Mouse (Mus musculus) adrenal gland, adult 10 weeks (tissue): Measurements from ENCODE around the gene Pdcd11. TPM values are rescaled to one million over a fixed set of nuclear protein-coding genes. Genes with fewer than 3 reads are reported as not detected.

Source experiments
- polyA plus RNA-seq: library from polyadenylated mRNA; stranded (reverse); fragments of 350-450 nt; fragmentation: Illumina TruSeq; extraction: RNeasy Lipid Tissue Mini Kit (QIAGEN cat#74804); gene quantifications from one replicate; pipeline ENCODE4 v1.2.3, GENCODE M21; 2014; ENCODE audit warnings: low read depth, low replicate concordance

Gene Pdcd11
- 4.6 TPM for polyA plus RNA-seq

DNA sequence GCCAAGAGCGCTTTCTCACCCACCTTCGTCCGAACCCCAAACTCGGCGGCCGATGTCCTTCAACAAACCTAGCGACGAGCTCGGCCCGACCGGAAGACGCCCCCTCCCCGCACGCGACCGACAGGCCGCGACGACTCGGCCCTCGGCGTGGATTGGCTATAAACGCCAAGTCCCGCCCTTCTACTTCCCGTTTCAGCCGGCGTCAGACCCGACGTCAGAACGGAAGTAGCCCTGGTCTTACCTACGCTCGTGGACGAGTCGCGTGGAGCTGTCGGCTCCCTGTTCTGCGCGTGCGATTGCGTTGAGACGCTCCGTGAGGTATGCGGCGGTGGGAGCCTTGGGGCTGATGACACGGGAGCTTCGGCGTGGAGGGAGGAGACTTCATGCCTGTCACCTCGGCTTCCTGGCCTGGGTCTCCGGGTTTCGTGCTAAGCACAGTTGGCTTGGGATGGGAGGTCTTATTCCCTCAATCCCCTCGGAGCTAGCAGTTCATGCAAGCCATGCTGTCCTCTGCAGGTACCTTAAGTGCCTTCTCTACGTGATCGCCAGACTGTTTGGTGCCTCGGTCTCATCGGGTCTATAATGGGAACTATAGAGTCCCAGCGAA is at the start of gene Pdcd11, which contains the start of gene Usmg5:
Gene Pdcd11, plus strand, starts transcription at position 219 of the 607 bp plus-strand sequence.
Gene Usmg5, minus strand, starts transcription at position 98 of the 607 bp plus-strand sequence.

DNA sequence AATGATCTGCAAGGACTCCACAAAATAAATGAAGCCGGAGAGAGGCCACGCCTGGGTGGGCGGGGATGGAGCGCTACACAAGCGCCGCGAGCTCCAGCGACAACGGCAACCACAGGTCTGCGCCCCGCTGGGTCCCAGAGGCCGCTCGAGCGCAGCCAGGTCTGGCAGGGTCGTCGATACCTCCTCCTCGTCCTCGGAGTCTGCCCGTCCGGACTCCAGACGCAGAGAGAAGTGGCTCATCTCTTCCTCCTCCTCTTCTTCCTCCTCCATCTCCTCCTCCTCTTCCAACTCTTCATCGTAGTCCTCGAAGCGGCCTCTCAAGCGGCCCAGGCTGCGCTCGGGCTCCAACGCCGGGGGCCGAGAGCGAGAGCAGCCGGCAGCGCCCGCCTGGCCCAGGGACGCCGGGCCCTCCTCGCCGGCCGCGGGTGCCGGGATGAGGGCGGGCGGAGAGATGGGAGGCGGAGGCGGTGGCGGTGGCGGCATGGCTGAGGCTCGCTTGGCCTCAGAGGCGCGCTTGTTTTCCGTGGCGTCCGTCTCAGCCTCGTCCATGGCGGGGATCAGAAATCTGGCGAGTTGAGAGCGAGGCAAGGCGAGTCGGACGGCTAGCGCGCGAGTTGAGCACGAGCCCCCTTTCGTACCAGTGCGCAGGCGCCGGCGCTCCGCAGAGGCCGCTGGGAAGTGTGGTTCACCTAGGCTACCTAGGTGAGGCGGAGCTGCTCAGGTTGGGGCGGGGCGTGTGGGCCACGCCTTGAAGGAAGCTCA is 40.1 kb upstream of the Pdcd11 start, which contains the start of gene Pcgf6:
Gene Pcgf6, minus strand, starts transcription at position 636 of the 762 bp plus-strand sequence.

DNA sequence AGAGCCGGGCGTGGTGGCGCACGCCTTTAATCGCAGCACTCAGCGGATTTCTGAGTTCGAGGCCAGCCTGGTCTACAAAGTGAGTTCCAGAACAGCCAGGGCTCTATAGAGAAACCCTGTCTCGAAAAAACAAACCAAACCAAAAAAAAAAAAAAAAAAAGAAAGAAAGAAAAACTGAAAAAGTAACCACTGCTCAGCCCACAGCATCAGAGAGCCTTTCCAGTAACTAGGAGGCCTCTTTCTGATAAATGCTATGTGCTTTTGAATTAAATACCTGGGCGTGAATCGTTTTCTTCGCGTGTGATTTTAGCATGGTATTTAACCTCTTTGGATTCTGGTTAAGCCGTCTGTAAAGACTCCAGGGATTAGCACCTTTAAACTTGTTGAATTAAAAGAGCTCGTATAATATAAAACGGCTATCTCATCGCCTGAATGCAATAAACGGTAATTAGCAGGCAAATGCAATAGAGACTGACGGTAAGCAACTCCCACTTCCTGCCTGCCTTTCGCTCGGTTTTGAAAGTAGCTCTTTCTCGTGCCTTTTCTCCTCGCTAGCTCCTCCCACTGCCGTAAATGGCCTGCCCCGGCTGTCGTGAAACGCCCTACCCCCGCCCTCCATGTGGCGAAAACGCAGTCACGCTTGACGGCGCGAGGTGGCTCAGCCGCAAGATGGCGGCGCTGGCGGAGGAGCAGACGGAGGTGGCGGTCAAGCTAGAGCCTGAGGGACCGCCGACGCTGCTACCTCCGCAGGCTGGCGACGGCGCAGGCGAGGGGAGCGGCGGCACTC is 23.3 kb upstream of the Pdcd11 start, which contains the start of gene Taf5:
Gene Taf5, plus strand, starts transcription at position 651 of the 787 bp plus-strand sequence.

DNA sequence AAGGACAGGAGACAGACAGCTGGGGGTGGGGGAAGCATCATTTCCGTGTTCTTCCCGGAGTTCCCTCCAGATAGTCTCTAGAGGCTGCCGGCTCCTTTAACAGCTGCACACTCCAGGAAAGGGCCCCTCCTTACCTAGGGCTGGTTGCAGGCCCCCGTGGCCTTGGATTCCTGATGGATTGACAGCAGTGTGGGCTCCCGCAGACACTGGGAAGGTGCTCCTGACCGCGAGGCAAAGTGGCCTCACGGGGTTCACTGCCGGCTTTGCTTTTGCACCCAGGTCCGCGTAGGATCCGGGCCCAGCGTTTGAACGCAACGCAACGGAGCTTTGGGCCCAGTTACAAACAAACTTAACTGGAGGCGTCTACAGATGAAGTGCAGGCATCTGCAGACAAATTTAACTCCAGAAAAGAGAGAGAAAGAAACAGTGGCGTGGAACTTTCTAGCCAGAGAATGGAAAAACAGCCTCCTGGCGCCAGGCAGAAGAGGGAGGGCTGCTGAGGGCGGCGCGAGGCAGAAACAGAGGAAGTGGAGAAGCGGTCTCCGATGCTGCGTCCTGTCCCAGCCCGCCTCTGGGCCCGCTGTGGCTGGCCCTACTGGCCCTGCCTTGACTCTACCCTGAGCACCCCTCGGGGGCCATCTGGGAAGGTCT is 47.3 kb downstream of the Pdcd11 start, which contains the start of gene Calhm2:
Gene Calhm2, minus strand, starts transcription at position 524 of the 651 bp plus-strand sequence.

DNA sequence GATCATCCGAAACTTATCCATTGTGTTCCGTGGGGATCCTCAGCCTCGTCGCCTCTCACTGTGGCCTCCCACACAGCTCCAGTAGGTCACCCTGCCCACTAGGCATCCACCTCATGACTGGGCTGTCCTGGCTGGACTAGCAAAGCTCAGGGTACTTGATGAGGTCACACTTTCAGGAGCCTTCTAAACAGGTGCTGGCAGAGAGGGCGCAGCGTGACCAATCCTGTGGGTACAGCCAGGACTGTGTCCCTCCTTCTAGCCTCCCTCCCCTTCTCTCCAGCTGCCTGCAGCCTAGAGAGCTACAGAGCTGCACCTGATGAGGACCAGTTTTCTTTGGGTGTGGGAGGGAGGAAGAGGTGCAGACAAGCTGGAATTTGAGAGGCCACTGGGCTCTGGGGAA is 53.6 kb downstream of the Pdcd11 start, which contains the start of gene Calhm1:
Gene Calhm1, minus strand, starts transcription at position 101 of the 400 bp plus-strand sequence.

DNA sequence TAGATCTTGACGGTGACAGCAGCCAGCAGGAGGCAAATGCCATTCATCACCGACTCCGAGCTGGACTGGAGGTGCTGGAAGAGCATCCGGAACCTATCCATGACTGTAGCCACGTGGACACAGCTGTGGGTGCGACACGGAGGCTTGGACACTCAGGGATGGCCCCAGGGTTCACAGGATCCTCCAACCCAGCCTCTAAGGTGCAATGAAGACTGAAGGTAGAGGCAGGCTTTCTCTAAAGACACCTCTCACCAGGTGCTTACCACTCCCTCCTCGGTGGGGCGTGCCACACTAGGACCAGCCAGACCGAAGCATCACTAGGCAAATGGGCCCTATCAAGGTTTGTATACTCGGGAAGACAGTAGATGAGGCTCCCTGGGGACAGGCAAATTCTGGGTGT is 67.1 kb downstream of the Pdcd11 start, which contains the start of gene Calhm3:
Gene Calhm3, minus strand, starts transcription at position 101 of the 400 bp plus-strand sequence.

DNA sequence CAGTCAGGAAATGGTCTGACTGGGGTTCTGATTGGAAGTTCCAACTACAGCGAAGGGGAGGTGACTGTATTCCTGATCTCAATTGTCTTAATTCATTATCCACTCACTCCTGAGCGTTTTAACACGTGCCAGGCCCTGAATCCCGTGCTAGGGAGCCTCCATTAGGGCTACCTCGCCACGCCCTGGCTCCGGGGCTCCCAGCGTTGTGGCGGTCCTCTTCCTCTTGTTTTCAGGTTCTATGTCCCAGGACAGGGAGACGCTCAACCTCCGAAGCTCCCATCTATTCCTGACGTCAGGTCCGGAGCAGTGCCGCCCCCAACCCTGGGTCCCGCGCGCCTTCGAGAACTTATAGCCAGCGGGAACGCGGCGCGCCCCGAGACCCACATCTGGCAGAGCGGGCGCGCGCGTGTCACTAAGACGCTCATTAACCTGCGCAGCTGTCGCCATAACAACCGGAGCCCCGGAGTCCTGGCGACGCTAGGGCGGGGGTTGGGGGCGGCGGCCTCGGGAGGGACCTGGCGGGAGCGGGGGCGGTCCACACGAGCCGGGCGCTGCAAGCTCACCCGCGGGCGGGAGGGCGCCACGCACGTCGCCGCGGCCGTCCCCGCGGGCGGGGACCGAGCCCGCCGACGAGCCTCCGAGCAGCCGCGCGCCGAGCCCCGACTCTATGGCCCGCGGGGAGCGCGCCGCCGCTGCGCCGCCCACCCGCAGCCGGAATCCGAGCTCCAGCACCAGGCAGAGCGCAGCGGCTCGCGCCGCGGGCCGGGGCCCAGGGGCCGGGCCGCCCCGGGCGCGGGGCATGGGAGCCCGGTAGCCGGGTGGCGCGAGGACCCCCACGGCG is 88.1 kb downstream of the Pdcd11 start, which contains the start of gene Neurl1a:
Gene Neurl1a, plus strand, starts transcription at position 390 of the 841 bp plus-strand sequence.

Other genes with a start within 250 kb of the Pdcd11 start
- gene Ina, start 76.1 kb upstream of the Pdcd11 start, polyA plus RNA-seq = 8.5 TPM
- 110 TPM for gene Nt5c2, start 75.6 kb upstream of the Pdcd11 start, polyA plus RNA-seq
- gene Pcgf6, start 39.9 kb upstream of the Pdcd11 start, polyA plus RNA-seq = 30.7 TPM
- 10.8 TPM for gene Taf5, start 23.0 kb upstream of the Pdcd11 start, polyA plus RNA-seq
- 1,447 TPM for gene Usmg5, start 121 bp upstream of the Pdcd11 start, polyA plus RNA-seq
- 1.6 TPM for gene Calhm2, start 47.5 kb downstream of the Pdcd11 start, polyA plus RNA-seq
- not detected for gene Calhm1, start 53.5 kb downstream of the Pdcd11 start, polyA plus RNA-seq
- not detected for gene Calhm3, start 67.0 kb downstream of the Pdcd11 start, polyA plus RNA-seq
- gene Neurl1a, start 88.1 kb downstream of the Pdcd11 start, polyA plus RNA-seq = 0.70 TPM